Comparison of ENCODE assay signal across 8 mouse cellular contexts in genomic region chr16:18393595-18393994, GRCm38 (mm10). TPM values are rescaled to one million over a fixed set of nuclear protein-coding genes. Genes with fewer than 3 reads are reported as not detected.
A peak's percentile ranks its signal among the peaks of the same experiment; 100 is the strongest.
DNase-seq lines count a peak whose midpoint lies in the region; ATAC-seq and TF ChIP-seq lines count a peak whose summit lies in the region.

No protein-coding gene starts in this region.

- 0 out of 2 replicates have a peak overlapping the region, but pooled peaks have one; percentile 64 for H3K9ac ChIP-seq in lung, postnatal 0 days (replicated peaks; ENCODE audit: low read depth)
- peak overlapping the region; percentile 84 for H3K9ac ChIP-seq in forebrain, embryonic 16.5 days (replicated peaks; ENCODE audit: low read depth, low read length)
- H3K9ac ChIP-seq in limb, embryonic 12.5 days (replicated peaks): peak overlapping the region; percentile 80; the same call in 1 of the 2 replicates

- no peaks in the 10 kb centered on the region for H3K36me3 ChIP-seq in lung, postnatal 0 days (ENCODE audit: insufficient read depth, low read length)
- peaks cover 16% of the 10 kb centered on the region for H3K36me3 ChIP-seq in forebrain, embryonic 16.5 days (ENCODE audit: control insufficient read depth, insufficient read depth)
- peaks cover 23% of the 10 kb centered on the region for H3K36me3 ChIP-seq in limb, embryonic 12.5 days
- no peaks in the 10 kb centered on the region for H3K36me3 ChIP-seq in small intestine, adult 2 months (ENCODE audit: control insufficient read depth, insufficient read depth, low read length)

- peaks cover 30% of the 10 kb centered on the region for H3K4me1 ChIP-seq in lung, postnatal 0 days (ENCODE audit: insufficient read depth, low read depth, low read length)
- H3K4me1 ChIP-seq in forebrain, embryonic 16.5 days (replicated peaks; ENCODE audit: control insufficient read depth, insufficient read depth, low read length): peaks cover 49% of the 10 kb centered on the region
- H3K4me1 ChIP-seq in limb, embryonic 12.5 days (replicated peaks): peaks cover 38% of the 10 kb centered on the region
- H3K4me1 ChIP-seq in small intestine, adult 2 months (ENCODE audit: control insufficient read depth, insufficient read depth, insufficient read length, low read length): peaks cover 8% of the 10 kb centered on the region

- ATAC-seq in lung, postnatal 0 days: no peak
- no peak for ATAC-seq in forebrain, embryonic 16.5 days
- ATAC-seq in limb, embryonic 12.5 days (ENCODE audit: insufficient number of reproducible peaks, insufficient read depth, low FRiP score, low TSS enrichment, low read depth): no peak

- H3K9me3 ChIP-seq in lung, postnatal 0 days (ENCODE audit: low read length): no peaks in the 10 kb centered on the region
- no peaks in the 10 kb centered on the region for H3K9me3 ChIP-seq in forebrain, embryonic 16.5 days (ENCODE audit: control insufficient read depth, low read length)
- no peaks in the 10 kb centered on the region for H3K9me3 ChIP-seq in limb, embryonic 12.5 days

- H3K27ac ChIP-seq in lung, postnatal 0 days (ENCODE audit: low read length): no peak overlapping the region
- H3K27ac ChIP-seq in forebrain, embryonic 16.5 days (ENCODE audit: low read length): no peak overlapping the region
- no peak overlapping the region for H3K27ac ChIP-seq in limb, embryonic 12.5 days
- H3K27ac ChIP-seq in small intestine, adult 2 months (ENCODE audit: insufficient read depth, low read depth, low read length): no peak overlapping the region

- no peak for TF ChIP-seq CTCF in lung, postnatal 0 days (IDR thresholded peaks at IDR 0.05)
- no peak for TF ChIP-seq CTCF in small intestine, adult 2 months (IDR thresholded peaks at IDR 0.05; ENCODE audit: extremely low read depth, insufficient read length, insufficient replicate concordance, low read depth, low read length)

- no peak for DNase-seq in lung, postnatal 0 days (ENCODE audit: low spot score)
- DNase-seq in lung, postnatal 36 days: no peak
- no peak for DNase-seq in spleen, postnatal 10 days (ENCODE audit: low spot score in 2 of 2)
- DNase-seq in left cerebral cortex, adult 11 months (ENCODE audit: low spot score): no peak
- no peak for DNase-seq in layer of hippocampus, adult 18-20 months (ENCODE audit: low spot score in 2 of 2)

- no peak for TF ChIP-seq POLR2A in small intestine, adult 2 months (IDR thresholded peaks at IDR 0.05; ENCODE audit: low read depth, low read length)

- 55% methylated on average over 5 of the region's 5 CpGs for WGBS in lung, postnatal 0 days
- 41% methylated on average over 5 of the region's 5 CpGs for WGBS in forebrain, embryonic 16.5 days
- WGBS in limb, embryonic 12.5 days: 52% methylated on average over 5 of the region's 5 CpGs
- 59% methylated on average over 5 of the region's 5 CpGs for WGBS in small intestine, adult 2 months

- no peaks in the 10 kb centered on the region for H3K27me3 ChIP-seq in lung, postnatal 0 days (replicated peaks; ENCODE audit: insufficient read depth, low read length)
- H3K27me3 ChIP-seq in forebrain, embryonic 16.5 days (replicated peaks; ENCODE audit: control insufficient read depth, insufficient read depth, low read length): no peaks in the 10 kb centered on the region
- no peaks in the 10 kb centered on the region for H3K27me3 ChIP-seq in limb, embryonic 12.5 days
- no peaks in the 10 kb centered on the region for H3K27me3 ChIP-seq in small intestine, adult 2 months (ENCODE audit: control insufficient read depth, insufficient read depth, low read length)

- peak overlapping the region; percentile 100 for H3K4me2 ChIP-seq in lung, postnatal 0 days (replicated peaks; ENCODE audit: low read depth, low read length)
- peak overlapping the region; percentile 94 for H3K4me2 ChIP-seq in forebrain, embryonic 16.5 days (ENCODE audit: low read length)
- H3K4me2 ChIP-seq in limb, embryonic 12.5 days: peak overlapping the region; percentile 90

- H3K4me3 ChIP-seq in lung, postnatal 0 days (ENCODE audit: low read depth, low read length): peak overlapping the region; percentile 65; the same call in 1 of the 2 replicates
- peak overlapping the region; percentile 66 for H3K4me3 ChIP-seq in forebrain, embryonic 16.5 days (replicated peaks; ENCODE audit: low read length)
- peak overlapping the region; percentile 81 for H3K4me3 ChIP-seq in limb, embryonic 12.5 days (replicated peaks)
- 0 out of 2 replicates have a peak overlapping the region, but pooled peaks have one; percentile 1 for H3K4me3 ChIP-seq in small intestine, adult 2 months (ENCODE audit: low read depth, low read length)

- TF ChIP-seq EP300 in lung, postnatal 0 days (IDR thresholded peaks at IDR 0.05): no peak

RNA-seq across cellular contexts. Expression of gene Txnrd2, which starts 32.6 kb away (rescaled TPM):
- polyA plus RNA-seq in lung, postnatal 0 days (2015; fragmentation: Nextera tagmentation; extraction: Ambion mirVana): 20.0 and 20.9 TPM in 2 replicates
- 24.0 and 27.8 TPM in 2 replicates for polyA plus RNA-seq in forebrain, embryonic 16.5 days (2015; fragmentation: Nextera tagmentation; extraction: Ambion mirVana)
- polyA plus RNA-seq in limb, embryonic 12.5 days (2016; fragmentation: Nextera tagmentation; extraction: Ambion mirVana): 23.1 and 26.1 TPM in 2 replicates
- polyA plus RNA-seq in small intestine, adult 2 months (2012; rRNA removed): 12.5 and 19.5 TPM in 2 replicates
- 10 to 100 TPM; 15.3 to 22.4 TPM for total RNA-seq in layer of hippocampus, adult 18-20 months (2021)

RNA-seq across cellular contexts. Expression of gene Comt, which starts 33.1 kb away (rescaled TPM):
- polyA plus RNA-seq in lung, postnatal 0 days (2015; fragmentation: Nextera tagmentation; extraction: Ambion mirVana): 109 and 111 TPM in 2 replicates
- 88.8 and 98.1 TPM in 2 replicates for polyA plus RNA-seq in forebrain, embryonic 16.5 days (2015; fragmentation: Nextera tagmentation; extraction: Ambion mirVana)
- polyA plus RNA-seq in limb, embryonic 12.5 days (2016; fragmentation: Nextera tagmentation; extraction: Ambion mirVana): 66.5 and 71.0 TPM in 2 replicates
- polyA plus RNA-seq in small intestine, adult 2 months (2012; rRNA removed): 127 and 214 TPM in 2 replicates
- 10 to 100 TPM; 78.2 to 82.4 TPM for total RNA-seq in layer of hippocampus, adult 18-20 months (2021)

RNA-seq across cellular contexts. Expression of gene Arvcf, which starts 45.6 kb away (rescaled TPM):
- polyA plus RNA-seq in lung, postnatal 0 days (2015; fragmentation: Nextera tagmentation; extraction: Ambion mirVana): 14.6 and 18.5 TPM in 2 replicates
- polyA plus RNA-seq in forebrain, embryonic 16.5 days (2015; fragmentation: Nextera tagmentation; extraction: Ambion mirVana): 58.6 and 67.8 TPM in 2 replicates
- polyA plus RNA-seq in limb, embryonic 12.5 days (2016; fragmentation: Nextera tagmentation; extraction: Ambion mirVana): 46.3 and 50.6 TPM in 2 replicates
- 10.7 and 17.1 TPM in 2 replicates for polyA plus RNA-seq in small intestine, adult 2 months (2012; rRNA removed)
- 10 to 100 TPM; 33.2 to 38.6 TPM for total RNA-seq in layer of hippocampus, adult 18-20 months (2021)

RNA-seq across cellular contexts. Expression of gene Tango2, which starts 45.7 kb away (rescaled TPM):
- polyA plus RNA-seq in lung, postnatal 0 days (2015; fragmentation: Nextera tagmentation; extraction: Ambion mirVana): 23.7 and 25.2 TPM in 2 replicates
- 74.9 and 86.8 TPM in 2 replicates for polyA plus RNA-seq in forebrain, embryonic 16.5 days (2015; fragmentation: Nextera tagmentation; extraction: Ambion mirVana)
- polyA plus RNA-seq in limb, embryonic 12.5 days (2016; fragmentation: Nextera tagmentation; extraction: Ambion mirVana): 21.7 and 21.8 TPM in 2 replicates
- polyA plus RNA-seq in small intestine, adult 2 months (2012; rRNA removed): 32.2 and 78.0 TPM in 2 replicates
- 100 to 1,000 TPM; 102 to 116 TPM for total RNA-seq in layer of hippocampus, adult 18-20 months (2021)

Comparison
In these comparisons a context has a peak if more than half of its experiments do, and no peak if none do; other contexts are left out.
1. H3K4me3 ChIP-seq: peak in every context shown above with its lines; median percentile 81 in limb, embryonic 12.5 days; 66 in forebrain, embryonic 16.5 days; 65 in lung, postnatal 0 days; 1 in small intestine, adult 2 months.